In genomic region chr8:110859651-110860501, GRCm38 (mm10) we compare ENCODE assay signal across 8 mouse cellular contexts. TPM values are rescaled to one million over a fixed set of nuclear protein-coding genes. Genes with fewer than 3 reads are reported as not detected.
A peak's percentile ranks its signal among the peaks of the same experiment; 100 is the strongest.
DNase-seq lines count a peak whose midpoint lies in the region; ATAC-seq and TF ChIP-seq lines count a peak whose summit lies in the region.
"Had no signal": no experiment of that assay in that cellular context is flagged by ENCODE, and none has a peak within 500 bp of the region (broad histone marks: within the 10 kb centered on the region; RNA-seq: fewer than 3 reads in every experiment).

No protein-coding gene starts in this region.

- no peak overlapping the region for H3K4me3 ChIP-seq in liver, embryonic 14.5 days (ENCODE audit: insufficient read depth in 1 of 2, low read depth in 2 of 2, low read length in 2 of 2)
- no peak overlapping the region for H3K4me3 ChIP-seq in liver, embryonic 12.5 days
- no peak overlapping the region; the same call in 1 of the 2 replicates for H3K4me3 ChIP-seq in G1E (ENCODE audit: low read depth, low read length)
- H3K4me3 ChIP-seq: stomach, embryonic 15.5 days had no signal

- no peak for ATAC-seq in liver, embryonic 14.5 days (ENCODE audit: insufficient read depth)
- no peak for ATAC-seq in liver, embryonic 12.5 days
- ATAC-seq in G1E (ENCODE audit: extremely low read depth, insufficient number of reproducible peaks, low FRiP score, poor library complexity, severe bottlenecking) = peak; percentile 22; the same call in 1 of the 2 replicates
- ATAC-seq in megakaryocyte progenitor cell, adult 5-6 weeks (replicated peaks; ENCODE audit: poor library complexity) = peak; percentile 85

- TF ChIP-seq POLR2A in brain, embryonic 14.5 days (IDR thresholded peaks at IDR 0.05; ENCODE audit: borderline replicate concordance, extremely low read depth, insufficient read depth, insufficient read length, poor library complexity, severe bottlenecking) = no peak

- WGBS in liver, embryonic 14.5 days (ENCODE audit: insufficient replicate concordance) = 72% methylated on average over 7 of the region's 7 CpGs
- WGBS in liver, embryonic 12.5 days (ENCODE audit: insufficient replicate concordance) = 84% methylated on average over 7 of the region's 7 CpGs

- H3K36me3 ChIP-seq in liver, embryonic 14.5 days (replicated peaks; ENCODE audit: control insufficient read depth, insufficient read depth, low read depth) = peaks cover 57% of the 10 kb centered on the region
- H3K36me3 ChIP-seq in liver, embryonic 12.5 days = peaks cover 96% of the 10 kb centered on the region
- H3K36me3 ChIP-seq in G1E (replicated peaks) = peaks cover 96% of the 10 kb centered on the region

- H3K9ac ChIP-seq in liver, embryonic 14.5 days (replicated peaks) = no peak overlapping the region
- no peak overlapping the region for H3K9ac ChIP-seq in liver, embryonic 12.5 days
- H3K9ac ChIP-seq: stomach, embryonic 15.5 days had no signal

- H3K4me1 ChIP-seq in liver, embryonic 14.5 days (replicated peaks; ENCODE audit: control insufficient read depth in 2 of 2, insufficient read depth in 2 of 2, low read length in 1 of 2) = no peaks in the 10 kb centered on the region
- H3K4me1 ChIP-seq in liver, embryonic 12.5 days = no peaks in the 10 kb centered on the region
- peaks cover 11% of the 10 kb centered on the region; the same call in 1 of the 2 replicates for H3K4me1 ChIP-seq in G1E (ENCODE audit: insufficient read depth, low read depth, low read length)
- H3K4me1 ChIP-seq: stomach, embryonic 15.5 days had no signal

- H3K27ac ChIP-seq in liver, embryonic 14.5 days = no peak overlapping the region
- no peak overlapping the region for H3K27ac ChIP-seq in liver, embryonic 12.5 days
- H3K27ac ChIP-seq: stomach, embryonic 15.5 days had no signal

- TF ChIP-seq CTCF in liver, embryonic 14.5 days (IDR thresholded peaks at IDR 0.05; ENCODE audit: low read depth) = peak; percentile 53
- TF ChIP-seq CTCF in G1E (IDR thresholded peaks at IDR 0.05; ENCODE audit: low read depth, low read length) = 0 out of 2 replicates have a peak, but pooled peaks have one; percentile 14
- TF ChIP-seq CTCF in brain, embryonic 14.5 days (IDR thresholded peaks at IDR 0.05; ENCODE audit: borderline replicate concordance, extremely low read depth, insufficient read depth, insufficient read length) = peak; percentile 42; the same call in 1 of the 2 replicates

- H3K4me2 ChIP-seq in liver, embryonic 14.5 days (ENCODE audit: low read depth) = no peak overlapping the region
- no peak overlapping the region for H3K4me2 ChIP-seq in liver, embryonic 12.5 days
- H3K4me2 ChIP-seq: stomach, embryonic 15.5 days had no signal

- no peak for TF ChIP-seq EP300 in liver, embryonic 14.5 days (IDR thresholded peaks at IDR 0.05; ENCODE audit: low read depth)

- DNase-seq in liver, embryonic 14.5 days (ENCODE audit: low read depth in 3 of 3, low spot score in 3 of 3) = peak in 1 of 3 experiments; percentile 12
- DNase-seq in G1E (ENCODE audit: low spot score) = peak; percentile 31
- DNase-seq in brain, embryonic 14.5 days (ENCODE audit: low read depth) = peak; percentile 19
- no peak for DNase-seq in urinary bladder, adult 2 months (ENCODE audit: low spot score)
- DNase-seq in adrenal gland, postnatal 14 days = no peak

- H3K9me3 ChIP-seq in liver, embryonic 14.5 days (ENCODE audit: control insufficient read depth, low read length) = no peaks in the 10 kb centered on the region
- H3K9me3 ChIP-seq in liver, embryonic 12.5 days (replicated peaks) = no peaks in the 10 kb centered on the region
- no peaks in the 10 kb centered on the region for H3K9me3 ChIP-seq in G1E (replicated peaks)
- H3K9me3 ChIP-seq: stomach, embryonic 15.5 days had no signal

- H3K27me3 ChIP-seq in liver, embryonic 14.5 days (ENCODE audit: control insufficient read depth, insufficient read depth, low read length) = no peaks in the 10 kb centered on the region
- no peaks in the 10 kb centered on the region for H3K27me3 ChIP-seq in liver, embryonic 12.5 days (replicated peaks)
- H3K27me3 ChIP-seq in G1E (ENCODE audit: insufficient read depth, low read length) = no peaks in the 10 kb centered on the region
- H3K27me3 ChIP-seq: stomach, embryonic 15.5 days had no signal

RNA-seq across cellular contexts. Expression of gene Sf3b3, which starts 13.3 kb away (rescaled TPM):
- 31.3 and 34.2 TPM in 2 replicates for polyA plus RNA-seq in liver, embryonic 14.5 days (2012; rRNA removed)
- polyA plus RNA-seq in liver, embryonic 14.5 days (2014; fragmentation: Nextera tagmentation; extraction: Ambion mirVana) = 54.7 and 60.8 TPM in 2 replicates
- 127 TPM in 2 replicates for polyA plus RNA-seq in liver, embryonic 12.5 days (2016; fragmentation: Nextera tagmentation; extraction: Ambion mirVana)
- total RNA-seq in G1E (2014; fragmentation: Nextera tagmentation) (173 and 176 TPM in 2 replicates), G1E (2017) (192 and 201 TPM in 2 replicates)
- 10.1 and 13.6 TPM in 2 replicates for polyA plus RNA-seq in G1E (2012)
- 72.0 and 81.3 TPM in 2 replicates for polyA plus RNA-seq in brain, embryonic 14.5 days (2012; rRNA removed)
- total RNA-seq in megakaryocyte progenitor cell, adult 5-6 weeks (2015) = 123 and 140 TPM in 2 replicates
- 162 and 197 TPM in 2 replicates for total RNA-seq in megakaryocyte progenitor cell, adult 5-6 weeks (2017)
- polyA plus RNA-seq in urinary bladder, adult 2 months (2012; rRNA removed) = 32.3 and 37.1 TPM in 2 replicates
- total RNA-seq in adrenal gland, postnatal 14 days (2021) = 68.2 and 79.1 TPM in 2 replicates

RNA-seq across cellular contexts. Expression of gene Cog4, which starts 13.5 kb away (rescaled TPM):
- polyA plus RNA-seq in liver, embryonic 14.5 days (2012; rRNA removed) = 12.8 and 14.7 TPM in 2 replicates
- polyA plus RNA-seq in liver, embryonic 14.5 days (2014; fragmentation: Nextera tagmentation; extraction: Ambion mirVana) = 23.8 and 25.3 TPM in 2 replicates
- 43.1 and 45.1 TPM in 2 replicates for polyA plus RNA-seq in liver, embryonic 12.5 days (2016; fragmentation: Nextera tagmentation; extraction: Ambion mirVana)
- 24.1 and 32.8 TPM in 2 replicates for total RNA-seq in G1E (2014; fragmentation: Nextera tagmentation)
- total RNA-seq in G1E (2017) = 45.6 and 46.3 TPM in 2 replicates
- polyA plus RNA-seq in G1E (2012) = 17.7 and 20.2 TPM in 2 replicates
- 37.0 and 44.9 TPM in 2 replicates for polyA plus RNA-seq in brain, embryonic 14.5 days (2012; rRNA removed)
- total RNA-seq in megakaryocyte progenitor cell, adult 5-6 weeks (2015) = 10.7 and 11.2 TPM in 2 replicates
- 27.7 and 30.7 TPM in 2 replicates for total RNA-seq in megakaryocyte progenitor cell, adult 5-6 weeks (2017)
- polyA plus RNA-seq in urinary bladder, adult 2 months (2012; rRNA removed) = 40.9 and 43.1 TPM in 2 replicates
- 74.1 and 87.0 TPM in 2 replicates for total RNA-seq in adrenal gland, postnatal 14 days (2021)

RNA-seq across cellular contexts. Expression of gene Fuk, which starts 42.4 kb away (rescaled TPM):
- polyA plus RNA-seq in liver, embryonic 14.5 days (2012; rRNA removed) = 2.5 and 2.8 TPM in 2 replicates
- 1.3 and 1.5 TPM in 2 replicates for polyA plus RNA-seq in liver, embryonic 14.5 days (2014; fragmentation: Nextera tagmentation; extraction: Ambion mirVana)
- 5.1 and 5.7 TPM in 2 replicates for polyA plus RNA-seq in liver, embryonic 12.5 days (2016; fragmentation: Nextera tagmentation; extraction: Ambion mirVana)
- total RNA-seq in G1E (2014; fragmentation: Nextera tagmentation) (6.8 and 7.1 TPM in 2 replicates), G1E (2017) (8.9 and 9.8 TPM in 2 replicates)
- polyA plus RNA-seq in G1E (2012) = 15.6 and 17.5 TPM in 2 replicates
- 12.4 and 15.8 TPM in 2 replicates for polyA plus RNA-seq in brain, embryonic 14.5 days (2012; rRNA removed)
- 2.6 and 3.0 TPM in 2 replicates for total RNA-seq in megakaryocyte progenitor cell, adult 5-6 weeks (2015)
- 3.0 and 6.0 TPM in 2 replicates for total RNA-seq in megakaryocyte progenitor cell, adult 5-6 weeks (2017)
- 9.4 and 9.8 TPM in 2 replicates for polyA plus RNA-seq in urinary bladder, adult 2 months (2012; rRNA removed)
- total RNA-seq in adrenal gland, postnatal 14 days (2021) = 7.6 and 10.4 TPM in 2 replicates

RNA-seq across cellular contexts. Expression of gene Il34, which starts 54.2 kb away (rescaled TPM):
- polyA plus RNA-seq in liver, embryonic 14.5 days (2012; rRNA removed) = 0.11 TPM in 1 of 2 replicates, not detected in the other
- not detected in 2 replicates for polyA plus RNA-seq in liver, embryonic 14.5 days (2014; fragmentation: Nextera tagmentation; extraction: Ambion mirVana)
- not detected in 2 replicates for polyA plus RNA-seq in liver, embryonic 12.5 days (2016; fragmentation: Nextera tagmentation; extraction: Ambion mirVana)
- not detected in 2 replicates for total RNA-seq in G1E (2014; fragmentation: Nextera tagmentation)
- total RNA-seq in G1E (2017) = not detected in 2 replicates
- not detected in 2 replicates for polyA plus RNA-seq in G1E (2012)
- polyA plus RNA-seq in brain, embryonic 14.5 days (2012; rRNA removed) = 3.1 and 3.9 TPM in 2 replicates
- not detected in 2 replicates for total RNA-seq in megakaryocyte progenitor cell, adult 5-6 weeks (2015)
- total RNA-seq in megakaryocyte progenitor cell, adult 5-6 weeks (2017) = not detected in 2 replicates
- 11.3 and 13.4 TPM in 2 replicates for polyA plus RNA-seq in urinary bladder, adult 2 months (2012; rRNA removed)
- total RNA-seq in adrenal gland, postnatal 14 days (2021) = 7.5 and 9.5 TPM in 2 replicates

RNA-seq across cellular contexts. Expression of gene St3gal2, which starts 59.8 kb away (rescaled TPM):
- polyA plus RNA-seq in liver, embryonic 14.5 days (2012; rRNA removed) = 10.6 and 11.7 TPM in 2 replicates
- 9.6 and 11.8 TPM in 2 replicates for polyA plus RNA-seq in liver, embryonic 14.5 days (2014; fragmentation: Nextera tagmentation; extraction: Ambion mirVana)
- polyA plus RNA-seq in liver, embryonic 12.5 days (2016; fragmentation: Nextera tagmentation; extraction: Ambion mirVana) = 36.7 and 40.3 TPM in 2 replicates
- total RNA-seq in G1E (2014; fragmentation: Nextera tagmentation) (94.4 and 95.8 TPM in 2 replicates), G1E (2017) (22.8 and 23.1 TPM in 2 replicates)
- 115 and 124 TPM in 2 replicates for polyA plus RNA-seq in G1E (2012)
- 30.1 and 39.7 TPM in 2 replicates for polyA plus RNA-seq in brain, embryonic 14.5 days (2012; rRNA removed)
- 5.8 and 6.5 TPM in 2 replicates for total RNA-seq in megakaryocyte progenitor cell, adult 5-6 weeks (2015)
- total RNA-seq in megakaryocyte progenitor cell, adult 5-6 weeks (2017) = 4.3 and 6.9 TPM in 2 replicates
- 20.2 and 25.4 TPM in 2 replicates for polyA plus RNA-seq in urinary bladder, adult 2 months (2012; rRNA removed)
- 18.5 and 21.6 TPM in 2 replicates for total RNA-seq in adrenal gland, postnatal 14 days (2021)

Comparison
In these comparisons a context has a peak if more than half of its experiments do, and no peak if none do; other contexts are left out.
1. ATAC-seq: peak in G1E (single experiment) and megakaryocyte progenitor cell, adult 5-6 weeks (single experiment); none in liver, embryonic 14.5 days (single experiment) and liver, embryonic 12.5 days (single experiment).
2. DNase-seq: peak in G1E (single experiment) and brain, embryonic 14.5 days (single experiment); none in urinary bladder, adult 2 months (single experiment) and adrenal gland, postnatal 14 days (single experiment).
3. Peak in every context shown above with its lines, with median percentiles within 50 percentile points of each other: CTCF ChIP-seq.